Mouse (Mus musculus): ENCODE measurements around the gene Hist1h3e. TPM values are rescaled to one million over a fixed set of nuclear protein-coding genes. Genes with fewer than 3 reads are reported as not detected.

Hist1h3e gene
- polyA plus RNA-seq (2015; fragmentation: Nextera tagmentation; extraction: Ambion mirVana): 1.5 and 2.0 TPM in 2 replicates

GRCm38 (mm10) chr13:23561883-23562659 is at the start of gene Hist1h3e:
Gene Hist1h3e, minus strand, starts transcription at chr13:23562369.

DNA sequence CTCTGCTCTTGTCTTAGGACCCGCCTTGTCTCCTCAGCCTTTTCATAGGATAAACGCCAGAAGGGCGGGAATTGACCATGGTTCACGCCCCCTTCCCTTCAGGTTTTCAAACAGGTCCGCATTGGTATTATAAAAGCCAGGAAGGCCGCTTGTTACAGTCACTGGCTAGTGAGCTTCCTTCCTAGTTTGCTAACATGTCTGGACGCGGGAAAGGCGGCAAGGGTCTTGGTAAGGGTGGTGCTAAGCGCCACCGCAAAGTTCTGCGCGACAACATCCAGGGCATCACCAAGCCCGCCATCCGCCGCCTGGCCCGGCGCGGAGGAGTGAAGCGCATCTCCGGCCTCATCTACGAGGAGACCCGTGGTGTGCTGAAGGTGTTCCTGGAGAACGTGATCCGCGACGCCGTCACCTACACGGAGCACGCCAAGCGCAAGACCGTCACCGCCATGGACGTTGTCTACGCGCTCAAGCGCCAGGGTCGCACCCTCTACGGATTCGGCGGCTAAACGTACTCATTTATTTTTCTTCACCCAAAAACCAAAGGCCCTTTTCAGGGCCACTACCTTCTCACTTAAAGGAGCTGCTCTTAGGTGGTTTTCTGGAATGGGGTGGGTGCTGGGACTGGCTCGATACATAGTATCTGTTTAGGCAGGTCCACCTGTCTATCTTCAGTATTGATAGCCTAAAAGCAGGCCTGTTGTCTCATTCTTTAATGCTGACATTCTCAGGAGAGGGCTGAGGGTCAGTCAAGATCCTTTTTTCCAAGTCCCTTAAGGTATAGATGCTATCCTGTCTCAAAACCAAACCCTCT is 19.4 kb upstream of the Hist1h3e start, which contains the start of gene Hist1h4d:
Hist1h4d (plus strand) TSS at position 191 of the 811 bp plus-strand sequence.

DNA sequence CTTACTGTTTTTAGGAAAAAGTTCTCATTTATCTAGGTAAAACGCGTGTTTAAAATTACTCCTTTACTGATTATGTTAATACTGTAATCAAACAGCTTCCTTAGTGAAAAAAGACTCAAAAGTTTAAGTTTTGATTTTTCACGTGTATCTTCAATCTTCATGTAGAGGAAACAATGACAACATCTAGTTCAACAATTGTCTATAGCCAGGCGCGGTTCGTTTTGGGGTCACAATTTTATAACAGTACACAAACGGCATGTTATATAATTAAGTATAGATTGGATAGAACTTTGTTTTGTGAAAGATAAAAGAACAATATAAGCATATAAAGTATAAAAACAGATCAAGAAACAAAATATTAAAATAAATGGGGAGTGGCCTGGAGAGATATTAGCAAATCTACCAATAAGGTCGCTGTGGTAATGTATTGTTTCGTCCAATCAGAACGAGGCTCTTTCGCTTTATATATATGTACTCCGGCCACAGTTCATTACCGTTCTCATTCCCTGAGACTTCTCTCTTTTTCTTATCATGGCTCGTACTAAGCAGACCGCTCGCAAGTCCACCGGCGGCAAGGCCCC is 13.2 kb upstream of the Hist1h3e start, which contains the start of gene Hist1h3d:
Hist1h3d (plus strand) TSS at position 493 of the 581 bp plus-strand sequence.

GRCm38 (mm10) chr13:23573898-23574524 is 11.8 kb upstream of the Hist1h3e start, which contains the start of the genes Hist1h2bf and Hist1h2ad:
Gene Hist1h2bf, minus strand, starts transcription at chr13:23574196.
Gene Hist1h2ad, plus strand, starts transcription at chr13:23574381.

GRCm38 (mm10) chr13:23571022-23571503 is 8.9 kb upstream of the Hist1h3e start, which contains the start of the genes Hist1h2ae and Hist1h2bg:
Gene Hist1h2ae, minus strand, starts transcription at chr13:23571220.
Gene Hist1h2bg, plus strand, starts transcription at chr13:23571396.

GRCm38 (mm10) chr13:23552962-23553361 is 9.2 kb downstream of the Hist1h3e start, which contains the start of gene Hist1h1d:
Gene Hist1h1d, plus strand, starts transcription at chr13:23553262.

DNA sequence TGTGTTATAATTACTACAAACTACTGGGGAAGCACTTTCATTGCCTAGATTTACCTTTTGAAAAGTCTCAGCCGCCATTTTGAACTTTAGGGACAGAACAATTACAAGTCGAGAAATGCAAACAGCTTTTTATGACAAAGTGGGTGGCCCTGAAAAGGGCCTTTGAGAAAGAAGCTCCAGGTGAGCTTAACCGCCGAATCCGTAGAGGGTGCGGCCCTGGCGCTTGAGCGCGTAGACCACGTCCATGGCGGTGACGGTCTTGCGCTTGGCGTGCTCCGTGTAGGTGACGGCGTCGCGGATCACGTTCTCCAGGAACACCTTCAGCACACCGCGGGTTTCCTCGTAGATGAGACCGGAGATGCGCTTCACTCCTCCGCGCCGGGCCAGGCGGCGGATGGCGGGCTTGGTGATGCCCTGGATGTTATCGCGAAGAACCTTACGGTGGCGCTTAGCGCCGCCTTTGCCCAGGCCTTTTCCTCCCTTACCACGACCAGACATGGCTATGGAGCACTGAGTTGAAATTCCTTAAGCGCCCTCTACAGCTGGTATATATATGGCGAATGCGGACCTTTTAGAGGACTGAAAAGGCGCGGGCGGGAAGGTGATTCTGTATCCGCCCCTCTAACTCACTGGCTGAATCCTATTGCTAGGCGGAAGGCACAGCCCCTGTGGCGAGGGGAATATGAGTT is 10.9 kb downstream of the Hist1h3e start, which contains the start of gene Hist1h4f:
Hist1h4f (minus strand) TSS at position 503 of the 689 bp plus-strand sequence.

GRCm38 (mm10) chr13:23543965-23544786 is 18.0 kb downstream of the Hist1h3e start, which contains the start of gene Hist1h3f:
Gene Hist1h3f, plus strand, starts transcription at chr13:23544052.

GRCm38 (mm10) chr13:23542999-23543607 is 19.1 kb downstream of the Hist1h3e start, which contains the start of gene Hist1h2bh:
Gene Hist1h2bh, minus strand, starts transcription at chr13:23543392.

GRCm38 (mm10) chr13:23535137-23536075 is 26.8 kb downstream of the Hist1h3e start, which contains the start of gene Hist1h3g:
Gene Hist1h3g, plus strand, starts transcription at chr13:23535422.

GRCm38 (mm10) chr13:23533560-23534367 is 28.4 kb downstream of the Hist1h3e start, which contains the start of gene Hist1h2af:
Gene Hist1h2af, plus strand, starts transcription at chr13:23533906.

GRCm38 (mm10) chr13:23530901-23531875 is 31.0 kb downstream of the Hist1h3e start, which contains the start of gene Hist1h4h:
Gene Hist1h4h, plus strand, starts transcription at chr13:23531050.

